Mouse (Mus musculus): ENCODE data around the gene Dusp16.

The Dusp16 gene

GRCm38 (mm10) chr6:134743568-134743967 is 48.9 kb downstream of the Dusp16 start:
- no peak for DNase-seq (ENCODE audit: low read depth, low spot score)

- DNase-seq (ENCODE audit: low read depth, low spot score) = no peak
Observed at GRCm38 (mm10) chr6:134736853-134737252, 55.6 kb downstream of the Dusp16 start.

GRCm38 (mm10) chr6:134733800-134734221 is 58.6 kb downstream of the Dusp16 start:
- DNase-seq (ENCODE audit: low read depth, low spot score) = peak; percentile 35

DNA sequence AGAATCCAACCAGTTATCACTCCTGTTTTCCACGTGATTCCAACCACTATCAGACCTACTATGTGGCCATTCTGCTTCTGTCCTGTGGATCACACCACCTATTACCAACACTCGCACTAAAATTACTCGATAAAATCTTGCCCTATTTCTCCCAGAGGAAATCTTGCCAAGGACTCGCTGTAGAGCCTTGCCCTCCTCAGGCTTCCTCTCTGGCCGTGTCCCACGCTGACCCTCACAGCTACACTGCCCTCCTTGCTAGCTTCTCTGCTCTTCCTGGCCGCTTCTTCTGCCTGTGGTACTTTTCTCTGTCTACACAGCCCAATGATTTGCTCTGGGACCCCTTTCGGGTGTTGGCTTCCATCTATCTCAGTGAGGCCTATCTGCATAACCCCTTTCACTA is 59.6 kb downstream of the Dusp16 start:
- no peak for DNase-seq (ENCODE audit: low read depth, low spot score)

GRCm38 (mm10) chr6:134730978-134731377 is 61.4 kb downstream of the Dusp16 start:
- DNase-seq (ENCODE audit: low read depth, low spot score) = no peak

- no peak for DNase-seq (ENCODE audit: low read depth, low spot score)
Observed at GRCm38 (mm10) chr6:134725406-134725805, 67.0 kb downstream of the Dusp16 start.

DNA sequence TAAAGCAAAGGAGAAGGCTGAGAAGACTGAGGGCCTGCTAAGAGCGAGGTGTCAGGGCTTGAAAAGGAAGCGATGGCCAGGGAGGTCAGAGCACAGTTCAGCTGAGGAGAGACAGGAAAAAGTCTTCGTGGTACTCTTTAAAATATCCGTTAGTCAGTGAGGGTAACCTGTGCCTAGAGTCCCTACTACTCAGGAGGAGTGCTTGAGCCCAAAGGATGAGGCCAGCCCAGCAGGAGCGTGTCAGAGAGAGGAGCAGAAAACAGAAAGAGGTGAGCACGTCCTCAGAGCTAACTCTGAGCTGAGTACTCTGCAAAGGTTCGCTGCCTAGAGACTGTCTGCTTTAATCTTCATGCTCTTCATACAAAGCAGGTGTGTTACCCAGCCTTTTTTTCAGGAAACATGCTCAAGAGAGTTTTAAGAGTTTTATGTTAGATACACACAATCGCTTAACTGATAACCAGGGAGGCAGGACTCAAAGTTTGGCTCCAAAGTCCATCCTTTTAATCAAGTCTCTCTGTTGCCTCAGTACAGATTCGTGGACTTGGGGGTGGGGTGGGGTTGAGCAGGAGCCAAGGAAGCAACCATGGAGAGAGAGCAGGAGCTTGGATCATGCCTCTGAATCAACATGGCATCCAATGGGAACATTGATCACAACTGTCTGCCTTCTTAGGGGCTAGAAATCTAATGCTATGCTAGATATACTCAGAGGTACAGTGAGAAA is 68.4 kb downstream of the Dusp16 start:
- no peak for DNase-seq (ENCODE audit: low read depth, low spot score)

- no peak for DNase-seq (ENCODE audit: low read depth, low spot score)
Observed at GRCm38 (mm10) chr6:134723326-134723725, 69.1 kb downstream of the Dusp16 start.

DNA sequence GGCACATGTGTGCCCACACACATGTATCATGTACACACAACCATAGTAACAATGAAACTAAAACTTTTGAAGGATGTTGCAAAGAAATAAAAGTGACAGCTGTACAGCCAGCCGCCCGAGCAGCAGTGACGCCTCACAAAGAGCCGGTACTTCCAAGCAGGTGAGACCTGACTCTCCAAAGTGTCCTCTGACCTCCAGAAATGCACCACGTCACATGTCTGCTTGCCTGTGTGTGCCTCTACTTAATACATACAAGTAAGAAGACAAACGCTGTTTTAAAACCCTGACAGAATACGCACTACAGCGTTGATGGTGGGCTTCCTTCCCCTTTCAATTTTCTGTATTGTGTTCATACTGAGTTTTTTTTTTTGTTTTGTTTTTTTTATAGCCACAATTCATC is 69.5 kb downstream of the Dusp16 start:
- DNase-seq (ENCODE audit: low read depth, low spot score) = no peak

GRCm38 (mm10) chr6:134721729-134722269 is 70.6 kb downstream of the Dusp16 start:
- no peak for DNase-seq (ENCODE audit: low read depth, low spot score)

DNA sequence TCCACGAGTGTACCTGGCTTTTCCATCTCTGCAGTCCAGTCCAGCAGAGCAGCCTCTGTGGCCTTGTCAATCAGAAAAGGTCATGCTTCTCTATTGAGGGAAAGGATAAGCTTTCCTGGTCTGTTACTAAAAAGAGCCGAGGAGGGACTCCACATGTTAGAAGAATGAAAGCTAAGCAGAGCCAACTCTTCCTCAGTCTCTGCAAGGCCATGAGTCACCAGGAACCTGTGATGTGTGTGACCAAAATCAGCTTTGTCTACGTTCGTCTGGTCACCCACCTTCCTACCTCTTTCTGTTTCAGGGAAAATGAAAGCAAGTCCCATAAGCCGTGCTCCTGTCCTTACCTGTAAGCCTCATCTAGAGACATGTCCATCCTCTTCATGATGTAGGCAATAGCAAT is 72.3 kb downstream of the Dusp16 start:
- DNase-seq (ENCODE audit: low read depth, low spot score) = peak; percentile 46

GRCm38 (mm10) chr6:134719156-134719555 is 73.3 kb downstream of the Dusp16 start:
- no peak for DNase-seq (ENCODE audit: low read depth, low spot score)

DNA sequence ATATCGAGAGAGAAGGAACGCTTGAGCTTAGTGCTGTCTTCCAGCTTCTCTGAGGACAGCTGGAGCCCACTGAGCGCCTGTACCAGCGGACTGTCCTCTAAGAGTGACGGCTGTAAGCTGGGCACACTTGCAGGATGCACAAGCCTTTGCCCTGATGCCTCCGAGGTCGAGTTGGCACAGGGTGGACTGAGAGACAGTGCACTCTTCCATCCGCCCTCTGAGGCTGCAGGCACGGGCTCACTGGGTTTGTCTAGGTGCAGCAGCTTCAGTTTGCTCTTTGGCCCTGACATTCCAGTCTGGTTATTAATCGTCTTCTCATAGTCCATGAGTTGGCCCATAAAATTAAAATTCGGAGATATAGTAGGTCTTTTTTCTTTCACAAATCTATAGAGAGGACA is 73.8 kb downstream of the Dusp16 start:
- DNase-seq (ENCODE audit: low read depth, low spot score) = no peak

DNA sequence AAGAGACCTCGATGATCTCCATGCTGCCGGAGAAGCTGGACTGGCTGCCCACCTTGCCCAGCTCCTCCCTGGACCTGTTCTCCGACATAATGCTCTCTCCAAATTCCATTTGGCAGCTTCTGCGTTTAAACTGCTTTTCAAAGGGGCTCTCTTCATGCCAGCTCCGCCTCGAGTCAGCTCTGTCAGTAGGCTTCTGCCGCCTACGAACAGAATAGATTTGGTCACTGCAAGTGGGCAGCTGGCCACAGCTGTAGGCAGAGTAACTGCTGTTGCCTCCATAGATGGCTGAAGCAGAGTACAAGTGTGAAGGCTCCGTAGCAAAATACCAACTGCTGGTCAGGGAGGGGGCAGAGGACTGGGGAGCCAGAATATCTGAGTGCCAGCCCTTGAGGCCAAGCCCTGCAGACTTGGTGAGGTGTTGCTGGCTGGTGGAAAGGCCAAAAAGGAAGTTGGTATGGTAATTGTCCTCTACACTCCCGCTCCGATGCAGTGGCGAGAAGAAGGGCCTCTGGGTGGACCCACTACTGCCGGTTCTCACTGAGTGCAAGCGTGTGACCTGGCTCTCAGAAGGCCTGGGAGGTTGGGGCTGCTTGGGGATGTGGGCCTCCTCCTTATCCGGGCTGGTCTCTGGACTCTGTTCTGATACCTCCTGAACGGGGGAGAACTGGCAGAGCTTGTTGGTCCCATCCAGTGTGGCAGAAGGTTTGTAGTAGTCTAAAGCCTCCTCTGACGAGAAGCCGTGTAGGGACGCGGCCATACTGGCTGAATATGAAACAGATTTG is 74.3 kb downstream of the Dusp16 start:
- DNase-seq (ENCODE audit: low read depth, low spot score) = peak; percentile 80

- no peak for DNase-seq (ENCODE audit: low read depth, low spot score)
Observed at GRCm38 (mm10) chr6:134716168-134716587, 76.2 kb downstream of the Dusp16 start.

- DNase-seq (ENCODE audit: low read depth, low spot score) = no peak
Observed at GRCm38 (mm10) chr6:134713897-134714296, 78.5 kb downstream of the Dusp16 start.

GRCm38 (mm10) chr6:134713321-134713720 is 79.1 kb downstream of the Dusp16 start:
- no peak for DNase-seq (ENCODE audit: low read depth, low spot score)

DNA sequence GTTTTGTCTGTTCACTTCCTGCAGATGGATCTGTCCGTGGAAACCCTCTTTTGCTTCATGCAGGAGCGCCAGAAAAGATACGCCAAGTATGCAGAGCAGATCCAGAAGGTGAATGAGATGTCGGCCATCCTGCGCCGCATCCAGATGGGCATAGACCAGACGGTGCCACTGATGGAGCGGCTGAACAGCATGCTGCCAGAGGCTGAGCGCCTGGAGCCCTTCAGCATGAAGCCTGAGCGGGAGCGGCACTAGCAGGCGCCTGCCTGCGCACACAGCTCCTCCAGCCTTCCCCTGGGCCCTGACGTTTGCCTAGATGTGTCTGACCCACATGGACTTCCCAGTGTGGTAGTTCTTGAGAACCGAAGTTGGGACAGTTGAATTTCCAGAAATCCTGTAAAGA is 82.4 kb downstream of the Dusp16 start:
- no peak for DNase-seq (ENCODE audit: low read depth, low spot score)

GRCm38 (mm10) chr6:134706467-134706866 is 86.0 kb downstream of the Dusp16 start:
- no peak for DNase-seq (ENCODE audit: low read depth, low spot score)

- DNase-seq (ENCODE audit: low read depth, low spot score) = no peak
Observed at GRCm38 (mm10) chr6:134703053-134703690, 89.3 kb downstream of the Dusp16 start.

DNA sequence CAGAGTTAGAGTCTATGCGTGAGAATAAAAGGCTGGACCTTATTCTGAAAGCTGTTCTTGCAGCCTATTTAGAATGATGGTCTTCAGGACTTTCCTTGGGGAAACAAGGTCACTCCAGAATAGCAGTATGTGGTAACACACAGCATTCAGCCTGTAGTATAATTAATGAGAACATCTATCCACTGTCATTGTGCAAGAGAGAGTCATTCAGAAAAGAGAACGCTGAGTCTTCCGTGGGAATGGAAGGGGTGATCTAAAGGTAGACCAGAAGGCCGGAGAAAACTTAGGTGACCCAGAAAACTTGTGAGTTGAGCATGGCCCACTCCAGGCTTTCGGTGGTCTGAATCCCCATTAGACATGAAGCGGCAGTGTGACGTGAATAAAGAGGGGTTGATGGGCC is 90.2 kb downstream of the Dusp16 start:
- DNase-seq (ENCODE audit: low read depth, low spot score) = no peak

DNA sequence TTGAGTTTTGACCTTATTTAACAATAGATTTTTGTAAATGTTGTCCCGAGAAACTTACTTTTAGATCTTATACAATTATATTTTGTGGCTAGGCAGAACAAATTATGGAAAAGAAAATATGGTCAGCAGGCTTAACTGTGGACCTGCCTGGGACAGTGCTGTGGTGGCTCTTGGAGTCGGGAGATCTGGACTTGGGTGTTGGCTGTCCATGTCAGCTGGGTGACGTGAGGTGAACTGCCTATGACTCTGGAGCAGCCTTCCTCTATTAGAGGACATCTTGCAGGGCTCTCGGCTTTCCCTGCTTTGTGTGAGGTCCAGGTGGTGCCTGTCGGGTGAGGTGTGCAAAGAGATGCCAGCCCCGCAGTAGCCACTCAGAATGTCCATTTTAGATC is 91.2 kb downstream of the Dusp16 start:
- no peak for DNase-seq (ENCODE audit: low read depth, low spot score)

All from brain, adult 2 months (tissue).